Mouse (Mus musculus): ENCODE data around the gene Ankrd55.

The Ankrd55 gene

GRCm38 (mm10) chr13:112287571-112288224, 553 bp upstream of the Ankrd55 start:
- CTCF ChIA-PET, result no interaction called here
- POLR2A ChIA-PET, result interaction anchor here in 1 of 4 experiments (0.6 to 0.9 kb wide), 2 partner anchors 176 to 287 kb away, joined by 3 read pairs; partner anchors contain the start of gene Il6st

DNA sequence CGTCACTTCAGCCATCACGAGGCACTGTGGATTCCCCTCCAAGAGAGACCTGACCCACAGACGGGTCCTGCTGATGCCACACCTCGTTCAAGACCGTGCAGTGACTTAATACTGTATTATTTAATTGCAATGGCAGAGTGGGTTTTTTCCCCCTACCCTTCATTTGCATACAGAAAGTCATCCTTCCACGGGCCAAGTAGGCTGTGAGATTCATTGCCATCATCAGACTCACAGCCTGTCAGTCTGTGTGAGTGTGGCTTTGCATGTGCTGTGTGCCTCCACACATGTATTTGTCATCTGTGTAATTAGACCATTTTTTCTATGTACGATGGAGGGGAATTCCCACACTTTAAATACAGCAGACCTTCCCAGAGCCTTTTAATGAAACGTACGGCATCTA, 1.1 kb downstream of the Ankrd55 start:
- ChIA-PET CTCF (no interaction called here), POLR2A (interaction anchor here in 1 of 4 experiments (0.6 to 0.8 kb wide), 3 partner anchors 152 to 228 kb away, joined by 3 to 6 read pairs (median 4); no protein-coding TSS in a partner anchor)

- CTCF ChIA-PET, result no interaction called here
- POLR2A ChIA-PET, result interaction anchor here in 1 of 4 experiments (0.6 to 0.8 kb wide), 3 partner anchors 194 to 386 kb away, joined by 3 to 4 read pairs (median 3); no protein-coding TSS in a partner anchor
Measured at GRCm38 (mm10) chr13:112289981-112290380, 1.7 kb downstream of the Ankrd55 start.

DNA sequence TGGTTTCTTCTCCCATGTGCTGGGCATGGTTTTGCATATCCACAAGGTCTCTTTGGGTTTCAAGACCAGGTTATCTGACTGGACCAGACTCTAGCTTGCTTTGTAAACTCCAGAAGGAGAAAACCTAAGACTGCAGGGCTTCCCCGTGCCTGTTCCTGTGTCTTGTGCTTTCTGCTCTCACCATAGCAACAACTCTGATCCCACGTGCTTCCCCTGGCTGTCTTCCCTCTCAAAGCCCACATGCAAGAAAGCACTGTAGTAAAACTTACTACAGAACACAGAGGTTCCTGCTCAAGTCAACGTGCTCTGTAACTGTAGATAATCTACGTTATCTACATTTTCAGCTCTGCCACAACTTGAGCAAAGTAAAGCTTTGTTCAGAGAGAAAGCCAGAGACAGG, 4.2 kb downstream of the Ankrd55 start:
- CTCF ChIA-PET, result interaction anchor here in 1 of 4 experiments (1.3 kb wide), 1 partner anchor 238 kb away, joined by 6 read pairs; no protein-coding TSS in a partner anchor
- POLR2A ChIA-PET, result interaction anchor here in 3 of 4 experiments (0.6 to 1.2 kb wide), 4 partner anchors 9 to 157 kb away, joined by 3 to 16 read pairs (median 3); no protein-coding TSS in a partner anchor

GRCm38 (mm10) chr13:112293092-112293491, 4.8 kb downstream of the Ankrd55 start:
- CTCF ChIA-PET, result interaction anchor here in 1 of 4 experiments (0.5 to 1.3 kb wide), 2 partner anchors 237 to 239 kb away, joined by 3 to 6 read pairs; no protein-coding TSS in a partner anchor
- POLR2A ChIA-PET, result interaction anchor here in 1 of 4 experiments (1.2 kb wide), 1 partner anchor 8 kb away, joined by 3 read pairs; no protein-coding TSS in a partner anchor

DNA sequence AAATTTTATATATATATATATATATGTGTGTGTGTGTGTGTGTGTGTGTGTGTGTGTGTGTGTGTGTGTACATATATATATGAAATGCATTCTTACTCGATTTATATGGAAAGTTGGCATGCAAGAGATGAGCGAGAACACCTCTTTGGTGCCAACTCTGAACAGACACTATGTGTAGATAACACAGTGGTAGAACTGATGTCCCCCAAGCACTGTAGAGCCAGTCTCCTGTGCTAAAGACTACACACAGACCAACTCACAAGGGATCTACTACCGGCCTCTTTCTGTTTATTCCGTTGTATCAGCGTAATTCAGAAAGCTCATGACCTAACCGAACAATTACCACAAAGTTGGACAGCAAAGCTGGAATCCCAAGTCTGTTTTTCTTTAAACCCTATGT, 6.2 kb downstream of the Ankrd55 start:
- CTCF ChIA-PET, result interaction anchor here in 2 of 4 experiments (0.7 to 1.0 kb wide), 2 partner anchors 35 to 447 kb away, joined by 3 read pairs; no protein-coding TSS in a partner anchor
- POLR2A ChIA-PET, result interaction anchor here in 1 of 4 experiments (1.7 kb wide), 1 partner anchor 27 kb away, joined by 4 read pairs; no protein-coding TSS in a partner anchor

DNA sequence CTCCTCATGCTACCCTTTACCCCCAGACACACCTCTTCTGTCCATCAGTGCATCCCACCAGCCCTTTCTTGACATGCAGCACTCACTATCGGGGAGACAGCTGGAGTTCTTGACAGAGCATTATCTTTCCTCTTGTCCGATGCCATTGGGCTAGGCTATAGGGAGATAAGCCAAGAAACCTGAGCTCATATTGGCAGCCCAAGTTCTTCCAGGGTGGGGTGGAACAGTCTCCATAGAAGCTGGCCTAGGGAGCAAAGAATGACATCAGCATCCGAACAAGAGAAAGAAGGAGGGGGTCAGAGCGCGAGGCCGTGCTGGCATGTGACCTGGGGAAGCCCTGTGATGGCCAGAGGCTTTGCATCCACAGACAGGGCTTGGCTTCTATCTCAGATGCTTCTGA, 9.5 kb downstream of the Ankrd55 start:
- CTCF ChIA-PET, result interaction anchor here in 1 of 4 experiments (0.7 kb wide), 1 partner anchor 236 kb away, joined by 21 read pairs; no protein-coding TSS in a partner anchor
- POLR2A ChIA-PET, result no interaction called here

DNA sequence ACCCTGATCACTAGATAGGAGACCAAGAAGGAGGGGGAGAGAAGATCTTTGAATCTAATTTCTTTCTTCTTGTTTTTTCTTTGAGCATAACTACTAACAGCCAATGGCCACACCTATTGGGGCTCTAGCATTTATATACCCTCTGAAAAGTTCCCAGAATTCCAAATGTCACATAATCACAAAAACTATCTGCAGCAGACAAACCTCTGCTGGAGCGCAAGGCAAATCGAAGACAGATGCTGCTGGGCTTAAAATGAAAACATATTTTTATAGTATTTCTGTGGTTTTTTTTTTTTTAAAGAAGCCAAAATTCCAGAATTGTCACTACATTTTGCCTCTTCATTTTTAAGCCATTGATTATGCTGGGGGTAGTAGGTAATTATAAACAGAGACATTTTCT, 15.2 kb downstream of the Ankrd55 start:
- ChIA-PET POLR2A (interaction anchor here in 1 of 4 experiments (0.6 to 1.7 kb wide), 2 partner anchors 161 to 206 kb away, joined by 4 read pairs; partner anchors contain the start of gene Il6st), CTCF (no interaction called here)

- CTCF ChIA-PET, result interaction anchor here (0.5 to 2.1 kb wide), 12 partner anchors 12 to 224 kb away, joined by 3 to 15 read pairs (median 4); no protein-coding TSS in a partner anchor
Measured at GRCm38 (mm10) chr13:112308672-112309071, 20.4 kb downstream of the Ankrd55 start.

DNA sequence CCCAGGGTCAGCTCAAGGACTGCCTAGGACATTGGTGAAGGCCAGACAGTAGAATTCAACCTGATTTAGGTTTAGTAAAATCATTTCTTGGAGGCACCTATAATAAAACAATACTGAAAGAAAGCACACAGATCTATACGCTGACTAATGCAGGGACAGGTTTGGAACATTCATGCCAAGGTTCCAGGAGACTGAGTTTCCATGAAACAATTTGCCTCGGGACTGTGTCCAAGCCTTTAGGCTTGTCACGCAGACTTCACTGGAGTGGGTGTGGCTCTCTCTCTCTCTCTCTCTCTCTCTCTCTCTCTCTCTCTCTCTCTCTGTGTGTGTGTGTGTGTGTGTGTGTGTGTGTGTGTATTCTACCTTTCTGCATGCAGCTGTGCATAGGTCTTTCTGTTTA, 23.4 kb downstream of the Ankrd55 start:
- POLR2A ChIA-PET, result interaction anchor here in 1 of 4 experiments (1.1 kb wide), 1 partner anchor 152 kb away, joined by 4 read pairs; the partner anchor contains the start of gene Il6st

More at GRCm38 (mm10) chr13:112308672-112309071, 20.4 kb downstream of the Ankrd55 start:
- POLR2A ChIA-PET, result interaction anchor here in 1 of 4 experiments (1.4 kb wide), 1 partner anchor 201 kb away, joined by 5 read pairs; no protein-coding TSS in a partner anchor

GRCm38 (mm10) chr13:112315442-112315841, 27.2 kb downstream of the Ankrd55 start:
- ChIA-PET POLR2A (interaction anchor here in 1 of 4 experiments (0.9 kb wide), 1 partner anchor 149 kb away, joined by 3 read pairs; the partner anchor contains the start of gene Il6st), CTCF (interaction anchor here in 3 of 4 experiments (0.5 to 2.1 kb wide), 4 partner anchors 129 to 194 kb away, joined by 3 to 11 read pairs (median 3); no protein-coding TSS in a partner anchor)

More for the DNA sequence above, 23.4 kb downstream of the Ankrd55 start:
- CTCF ChIA-PET, result interaction anchor here in 3 of 4 experiments (0.6 to 2.5 kb wide), 4 partner anchors 197 to 218 kb away, joined by 3 to 8 read pairs (median 4); no protein-coding TSS in a partner anchor

- CTCF ChIA-PET, result interaction anchor here in 1 of 4 experiments (2.1 kb wide), 1 partner anchor 193 kb away, joined by 11 read pairs; no protein-coding TSS in a partner anchor
- POLR2A ChIA-PET, result interaction anchor here in 1 of 4 experiments (0.9 to 1.2 kb wide), 2 partner anchors 95 to 147 kb away, joined by 3 read pairs; partner anchors contain the start of gene Il6st
Measured at GRCm38 (mm10) chr13:112316622-112317482, 28.6 kb downstream of the Ankrd55 start.

DNA sequence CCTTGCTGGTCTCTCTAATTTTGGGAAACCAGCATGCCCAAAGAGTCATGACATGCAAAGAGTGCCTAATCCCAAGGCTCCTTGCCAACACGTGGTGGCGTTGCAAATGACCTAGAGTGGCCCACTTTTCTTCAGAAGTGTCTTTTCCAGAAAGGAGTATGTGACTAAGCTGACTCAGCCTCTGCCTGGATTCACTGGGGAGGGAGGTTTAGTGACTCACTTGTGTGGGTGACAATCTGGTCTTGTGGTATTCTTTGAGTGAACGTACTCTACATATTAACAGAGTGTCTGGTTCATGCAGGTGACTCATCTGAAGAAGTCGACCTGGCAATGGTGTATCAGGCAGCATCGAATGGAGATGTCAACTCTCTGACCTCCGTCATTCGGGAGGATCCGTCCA, 29.9 kb downstream of the Ankrd55 start:
- ChIA-PET CTCF (no interaction called here), POLR2A (no interaction called here)

DNA sequence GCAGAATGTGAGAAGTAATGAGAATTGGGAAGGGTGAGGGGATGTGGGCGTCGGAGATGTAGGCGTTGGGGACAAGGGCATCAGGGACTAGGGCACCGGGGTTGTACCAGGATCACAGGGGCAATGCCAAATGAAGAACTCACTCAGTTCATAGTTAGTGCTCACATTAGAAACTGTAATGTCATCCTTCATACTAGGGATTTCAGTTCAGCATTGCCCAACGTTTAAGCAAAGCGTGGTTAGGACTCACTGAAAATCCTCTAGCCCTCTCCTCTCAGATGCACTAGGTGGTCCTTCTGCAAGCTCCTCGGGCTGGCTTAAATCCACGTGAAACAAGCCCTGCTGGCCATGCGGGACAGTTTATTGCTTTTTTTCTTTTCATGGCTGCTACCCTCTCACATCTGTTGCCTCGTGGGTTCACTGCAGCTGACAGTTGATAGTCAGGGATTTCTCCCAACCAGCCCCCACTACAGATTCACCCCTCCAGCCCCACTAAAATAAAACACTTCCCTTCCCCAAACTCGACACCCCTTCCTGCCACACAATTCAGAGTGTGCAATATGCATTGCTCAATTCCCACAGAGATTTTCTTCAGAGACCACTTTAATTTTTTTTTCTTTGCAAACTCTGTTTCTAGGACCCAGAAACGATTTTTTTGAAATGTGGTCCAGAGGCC, 35.5 kb downstream of the Ankrd55 start:
- POLR2A ChIA-PET, result no interaction called here
- CTCF ChIA-PET, result no interaction called here

DNA sequence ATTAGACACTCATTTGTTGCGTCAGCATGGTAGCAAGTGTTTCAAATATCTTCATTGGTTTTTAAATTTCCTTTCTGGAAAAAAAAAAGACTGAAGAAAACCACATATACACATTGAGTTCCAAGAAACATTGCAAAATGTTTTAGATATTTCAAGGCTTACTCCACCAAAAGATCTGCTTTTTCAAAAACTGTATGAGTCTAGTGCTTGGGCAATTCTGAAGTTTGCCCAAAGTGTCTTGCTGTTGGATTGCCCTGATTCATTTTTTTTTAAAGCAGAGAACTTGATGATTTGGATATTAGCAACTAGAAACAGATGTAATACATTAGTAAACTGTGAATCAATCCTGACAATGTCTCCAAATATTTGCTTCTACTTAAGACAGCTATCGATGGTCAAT, 36.9 kb downstream of the Ankrd55 start:
- POLR2A ChIA-PET, result no interaction called here
- CTCF ChIA-PET, result no interaction called here

DNA sequence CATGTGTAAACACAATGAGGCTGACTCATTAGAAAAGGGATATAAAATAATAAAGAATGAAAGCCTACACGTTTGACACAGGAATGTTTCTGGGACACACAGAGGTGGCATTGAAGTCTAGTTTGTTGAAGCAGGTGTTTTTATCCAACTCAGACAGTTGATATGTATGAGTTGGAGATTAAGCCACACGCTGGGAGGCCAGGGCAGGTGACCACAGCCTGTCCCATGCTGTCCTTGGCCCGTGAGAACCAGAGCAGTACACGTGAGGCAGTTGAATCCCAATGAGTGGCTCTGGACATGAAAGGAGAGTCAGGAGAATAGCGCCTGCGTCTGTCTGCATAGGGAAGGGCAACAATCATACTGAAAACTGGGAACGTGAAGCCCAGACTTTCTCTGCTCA, 38.2 kb downstream of the Ankrd55 start:
- ChIA-PET POLR2A (interaction anchor here in 1 of 4 experiments (0.5 kb wide), 1 partner anchor 148 kb away, joined by 6 read pairs; no protein-coding TSS in a partner anchor), CTCF (no interaction called here)

- POLR2A ChIA-PET, result interaction anchor here in 1 of 4 experiments (0.6 kb wide), 1 partner anchor 81 kb away, joined by 3 read pairs; no protein-coding TSS in a partner anchor
- CTCF ChIA-PET, result interaction anchor here in 1 of 4 experiments (0.6 kb wide), 1 partner anchor 19 kb away, joined by 3 read pairs; no protein-coding TSS in a partner anchor
Measured at GRCm38 (mm10) chr13:112326977-112327376, 38.7 kb downstream of the Ankrd55 start.

DNA sequence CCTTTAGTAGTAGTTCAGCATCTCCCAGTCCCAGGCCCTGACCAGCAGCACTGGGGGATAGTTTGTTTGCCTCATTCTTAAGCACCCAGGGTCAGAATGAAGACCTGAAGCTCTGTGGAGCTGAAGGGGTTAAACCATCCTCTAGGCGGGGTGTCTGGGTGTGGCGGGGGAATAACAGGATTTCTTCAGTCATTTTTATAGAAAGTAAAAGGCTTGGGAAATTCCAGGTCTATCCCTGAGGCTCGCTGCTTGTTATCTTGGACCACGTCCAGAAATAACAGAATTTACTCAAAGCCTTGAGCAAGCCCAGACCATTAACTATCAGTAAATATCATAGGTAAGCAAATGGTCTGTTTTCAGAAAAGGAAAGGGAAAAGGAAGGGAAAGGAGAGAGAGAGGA, 39.3 kb downstream of the Ankrd55 start:
- CTCF ChIA-PET, result interaction anchor here in 1 of 4 experiments (0.6 kb wide), 1 partner anchor 19 kb away, joined by 3 read pairs; no protein-coding TSS in a partner anchor
- POLR2A ChIA-PET, result interaction anchor here in 1 of 4 experiments (1.2 kb wide), 1 partner anchor 81 kb away, joined by 3 read pairs; no protein-coding TSS in a partner anchor

All from embryonic stem cell, embryonic (primary cell).